ENCODE assay signal across 17 mouse cellular contexts in genomic region chr12:69532091-69532490, GRCm38 (mm10). TPM values are rescaled to one million over a fixed set of nuclear protein-coding genes. Genes with fewer than 3 reads are reported as not detected.
A peak's percentile ranks its signal among the peaks of the same experiment; 100 is the strongest.
DNase-seq lines count a peak whose midpoint lies in the region.
"Had no signal": no experiment of that assay in that cellular context is flagged by ENCODE, and none has a peak within 500 bp of the region (broad histone marks: within the 10 kb centered on the region; RNA-seq: fewer than 3 reads in every experiment).

No protein-coding gene starts in this region.

- intact Hi-C loops in heart, postnatal 10 days (cut with DNase I): no loop called here
- intact Hi-C loops in heart, postnatal 25 days (cut with DNase I): no loop called here

- peak; percentile 59 to 61 for DNase-seq in heart, postnatal 10 days
- no peak for DNase-seq in heart, postnatal 25 days (ENCODE audit: low spot score)
- peak; percentile 55 to 77 for DNase-seq in lung, adult 18-20 months
- no peak for DNase-seq in lung, postnatal 10 days
- peak; percentile 81 for DNase-seq in lung, postnatal 36 days
- DNase-seq in lung, postnatal 4 days: no peak
- DNase-seq: adrenal gland, adult 2 months; adrenal gland, postnatal 14 days; cerebellum, adult 11 months; cerebellum, adult 2 months; cerebellum, adult 9-11 months; cerebellum, postnatal 25 days; forebrain, postnatal 0 days; gastrocnemius, adult 2 months; gastrocnemius, postnatal 14 days; heart, adult 2 months; heart, postnatal 36 days had no signal

RNA-seq across cellular contexts. Expression of gene Vcpkmt, which starts 50.7 kb away (rescaled TPM):
- 1 to 10 TPM; 4.8 to 5.6 TPM for total RNA-seq in heart, postnatal 10 days (2021)
- total RNA-seq in heart, postnatal 25 days (2021): 1 to 10 TPM; 3.4 to 4.1 TPM

Comparison
In these comparisons a context has a peak if more than half of its experiments do, and no peak if none do; other contexts are left out.
1. DNase-seq: peak in heart, postnatal 10 days (2 of 2), lung, adult 18-20 months (2 of 2) and lung, postnatal 36 days (single experiment); none in heart, postnatal 25 days (single experiment), lung, postnatal 10 days (single experiment) and lung, postnatal 4 days (0 of 2).